Mouse (Mus musculus) liver, embryonic 14.5 days (tissue): ENCODE results near the gene Gga1.

Experiments
- CTCF ChIP-seq: IDR thresholded peaks from 2 replicates; pipeline ENCODE4 v1.5.1; 2016; ENCODE audit warnings: antibody characterized with exemption, low read depth, control low read depth
- EP300 ChIP-seq: IDR thresholded peaks from 2 replicates; pipeline ENCODE4 v1.6.1; 2016; ENCODE audit warnings: antibody characterized with exemption, low read depth

DNA sequence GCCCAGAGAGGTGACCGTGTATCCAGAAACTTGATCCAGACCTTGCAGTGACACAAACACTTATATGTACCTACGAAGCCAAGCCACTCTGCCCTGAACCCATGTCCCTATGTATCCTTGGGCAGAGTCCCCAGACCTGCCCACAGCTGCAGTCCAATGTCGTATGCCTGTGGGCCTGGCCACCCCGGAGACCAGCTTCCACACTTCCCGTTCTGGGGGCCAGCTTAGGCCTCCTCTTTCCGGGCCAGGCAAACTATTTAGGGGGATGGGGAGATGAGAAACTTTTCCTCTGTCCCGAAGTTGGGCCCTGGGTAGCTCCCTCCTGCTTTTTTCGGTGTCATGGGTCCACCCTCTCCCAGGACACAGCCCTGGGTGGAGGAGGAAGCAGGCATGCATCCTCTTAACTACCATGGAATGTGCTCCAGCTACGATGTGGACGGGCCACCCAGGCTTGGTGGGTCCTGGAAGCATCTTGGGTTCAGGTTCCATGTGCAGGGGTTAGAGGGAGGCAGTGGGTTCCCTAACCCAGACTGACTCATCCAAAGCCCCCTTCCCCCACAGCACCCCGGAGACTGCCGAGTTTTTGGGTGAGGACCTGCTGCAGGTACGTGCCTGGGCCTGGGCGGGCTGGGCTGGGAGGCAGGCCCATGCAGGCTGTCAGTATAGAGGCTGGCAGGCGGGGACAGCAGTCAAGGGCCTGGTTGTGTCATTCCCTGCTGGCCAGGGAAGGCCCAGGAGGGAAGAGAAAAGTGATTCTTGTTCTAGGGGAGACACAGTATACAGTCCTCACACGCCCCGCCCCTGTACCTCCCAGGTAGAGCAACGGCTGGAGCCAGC lies 23.8 kb downstream of the Gga1 start:
- TF ChIP-seq CTCF = no peak
- no peak for TF ChIP-seq EP300
